Mouse (Mus musculus) fat pad, adult 2 months (tissue): ENCODE measurements at regions not wholly inside any gene's neighbourhood (a gene's known extent, or its start where the extent isn't known, plus 50 kb on each side); places are given as distances from the start of the nearest gene placed in this dataset.

Experiments
- DNase-seq: peaks from one replicate; pipeline ENCODE4 v3.0.0-alpha.2; 2011; ENCODE audit warnings: low read depth, low spot score; ENCODE audit errors: extremely low read depth

GRCm38 (mm10) chr11:63822847-63823246, 99.2 kb downstream of the Hs3st3b1 start:
- no peak for DNase-seq

GRCm38 (mm10) chr11:63827271-63827762, 94.8 kb downstream of the Hs3st3b1 start:
- DNase-seq, result no peak

- no peak for DNase-seq
Measured at GRCm38 (mm10) chr11:63833480-63833879, 88.6 kb downstream of the Hs3st3b1 start.

- DNase-seq, result no peak
Measured at GRCm38 (mm10) chr11:63834140-63834539, 88.0 kb downstream of the Hs3st3b1 start.

- no peak for DNase-seq
Measured at GRCm38 (mm10) chr11:63834631-63835030, 87.5 kb downstream of the Hs3st3b1 start.
